Mouse (Mus musculus) heart, postnatal 0 days (tissue): ENCODE data around the gene Rpl37a.

Experiments
- CTCF ChIP-seq: IDR thresholded peaks from 2 replicates; pipeline ENCODE4 v1.5.1; 2016; ENCODE audit warnings: antibody characterized with exemption, control low read depth, low read depth
- EP300 ChIP-seq: IDR thresholded peaks from 2 replicates; pipeline ENCODE4 v1.6.1; 2016; ENCODE audit warnings: antibody characterized with exemption, low read depth

DNA sequence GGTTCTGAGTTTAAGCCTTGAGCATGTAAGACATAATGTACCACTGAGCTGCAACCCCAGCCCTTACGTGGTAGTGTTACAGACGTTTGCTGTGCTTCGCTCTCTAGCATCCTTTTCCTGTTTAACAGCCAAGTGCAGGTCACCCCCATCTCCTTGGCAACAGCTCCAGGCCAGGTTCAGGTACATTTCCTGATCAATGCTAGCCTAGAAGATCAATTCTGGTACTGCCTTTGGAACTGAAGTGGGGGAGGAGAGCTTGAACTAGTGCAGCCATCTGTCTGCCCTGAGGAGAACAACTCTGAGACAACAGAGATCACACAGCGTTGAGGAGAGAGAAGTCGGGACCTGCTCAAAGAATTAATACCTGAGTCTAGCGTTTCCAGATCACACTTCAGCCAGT is 48.7 kb downstream of the Rpl37a start:
- TF ChIP-seq CTCF (no peak), EP300 (no peak)
